Comparison of ENCODE assay signal across 21 mouse cellular contexts in the genomic region with DNA sequence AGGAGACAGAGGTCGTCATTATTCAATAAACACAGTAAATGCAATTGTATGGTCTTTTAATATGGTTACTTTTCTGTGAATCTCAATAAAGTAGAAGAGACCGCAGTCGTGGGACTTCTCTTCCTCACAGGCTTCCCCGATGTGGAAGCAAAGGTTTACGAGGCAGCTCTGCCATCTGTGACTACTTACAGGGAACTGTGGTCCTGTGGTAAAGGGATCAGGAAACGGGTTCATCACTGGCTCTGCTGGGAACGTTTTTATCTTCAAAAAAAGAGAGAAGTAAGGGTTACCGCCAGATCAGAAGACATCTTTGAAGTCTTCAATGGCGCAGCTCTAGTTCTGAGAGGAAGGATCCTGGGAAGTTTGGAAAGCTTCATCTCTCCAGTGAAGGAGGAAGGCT. TPM values are rescaled to one million over a fixed set of nuclear protein-coding genes. Genes with fewer than 3 reads are reported as not detected.
DNase-seq lines count a peak whose midpoint lies in the region; ATAC-seq lines count a peak whose summit lies in the region.
"Had no signal": no experiment of that assay in that cellular context is flagged by ENCODE, and none has a peak within 500 bp of the region (broad histone marks: within the 10 kb centered on the region; RNA-seq: fewer than 3 reads in every experiment).

No protein-coding gene starts in this region.

- peak; percentile 76 for ATAC-seq in common myeloid progenitor, adult 5-6 weeks (replicated peaks; ENCODE audit: low read depth, poor library complexity, severe bottlenecking)
- peak; percentile 44 for ATAC-seq in granulocyte monocyte progenitor cell, adult 5-6 weeks (replicated peaks; ENCODE audit: poor library complexity, severe bottlenecking)
- ATAC-seq in megakaryocyte progenitor cell, adult 5-6 weeks (replicated peaks; ENCODE audit: poor library complexity), result peak; percentile 54
- ATAC-seq: activated CD4-positive, CD25-positive, alpha-beta regulatory T cell, adult 4 months; CD4-positive, CD25-positive, alpha-beta regulatory T cell, adult 4 months; Patski had no signal

- DNase-seq in adrenal gland, adult 8-10 months, result no peak
- no peak for DNase-seq in layer of hippocampus, adult 18-20 months (ENCODE audit: low spot score in 2 of 2)
- no peak for DNase-seq in frontal cortex, postnatal 25 days (ENCODE audit: low spot score in 2 of 2)
- DNase-seq: adrenal gland, adult 2 months; adrenal gland, postnatal 10 days; adrenal gland, postnatal 14 days; adrenal gland, postnatal 25 days; adrenal gland, postnatal 36 days; B cell, adult 2 months; cerebellum, adult 11 months; cerebellum, adult 11-12 months; cerebellum, adult 18-20 months; cerebellum, adult 2 months had no signal

RNA-seq across cellular contexts. Expression of a gene that starts 17.5 kb away (rescaled TPM):
- total RNA-seq in common myeloid progenitor, adult 5-6 weeks (2017), result not detected in 2 replicates
- not detected in 2 replicates for total RNA-seq in granulocyte monocyte progenitor cell, adult 5-6 weeks (2014; fragmentation: Nextera tagmentation)
- total RNA-seq in granulocyte monocyte progenitor cell, adult 5-6 weeks (2017), result not detected in 2 replicates
- total RNA-seq in megakaryocyte progenitor cell, adult 5-6 weeks (2015), result not detected in 2 replicates
- total RNA-seq in megakaryocyte progenitor cell, adult 5-6 weeks (2017), result not detected in 2 replicates
- 1 to 10 TPM; 1.0 to 1.6 (median 1.2) TPM for total RNA-seq in adrenal gland, adult 8-10 months (2022)
- 100 to 1,000 TPM; 216 to 233 TPM for total RNA-seq in layer of hippocampus, adult 18-20 months (2021)
- total RNA-seq: CH12.LX, MEL had no signal

Comparison
In these comparisons a context has a peak if more than half of its experiments do, and no peak if none do; other contexts are left out.
1. RNA of a gene that starts 17.5 kb away (total RNA-seq): 216 to 233 TPM in layer of hippocampus, adult 18-20 months; 1.0 to 1.6 TPM in adrenal gland, adult 8-10 months, not detected in common myeloid progenitor, adult 5-6 weeks, not detected in granulocyte monocyte progenitor cell, adult 5-6 weeks and not detected in megakaryocyte progenitor cell, adult 5-6 weeks; every median in the first group is over 10 times any median in the second.
2. Peak in every context shown above with its lines, with median percentiles within 50 percentile points of each other: ATAC-seq.